Mouse (Mus musculus) hindbrain, embryonic 11.5 days (tissue): ENCODE measurements at regions not wholly inside any gene's neighbourhood (a gene's known extent, or its start where the extent isn't known, plus 50 kb on each side); places are given as distances from the start of the nearest gene placed in this dataset.

Experiments used
- ATAC-seq: fragments of 200-750 bp; cut with Nextera tagmentation; 2 replicates; pipeline ENCODE4 v1.8.0; 2017; ENCODE audit warnings: mild to moderate bottlenecking, moderate TSS enrichment, moderate library complexity; ENCODE audit not compliant: low FRiP score
- DNase-seq: peaks from one replicate; pipeline ENCODE4 v3.0.0-alpha.2; 2015; ENCODE audit warnings: low spot score
- H3K27ac ChIP-seq: fragments of 300-500 bp; sonication (generic); 2 replicates; pipeline ENCODE4 v1.5.1; 2014; ENCODE audit warnings: mild to moderate bottlenecking, low read depth, low read length
- H3K27me3 ChIP-seq: fragments of 300-500 bp; sonication (generic); 2 replicates; pipeline ENCODE4 v1.6.1; 2014; ENCODE audit warnings: mild to moderate bottlenecking, low read length, moderate library complexity, mixed read lengths; ENCODE audit not compliant: control insufficient read depth, insufficient read depth
- H3K36me3 ChIP-seq: fragments of 300-500 bp; sonication (generic); 2 replicates; pipeline ENCODE4 v1.6.1; 2014; ENCODE audit warnings: mild to moderate bottlenecking, low read length, moderate library complexity, mixed read lengths; ENCODE audit not compliant: control insufficient read depth, insufficient read depth
- H3K4me1 ChIP-seq: fragments of 300-500 bp; sonication (generic); replicated peaks from 2 replicates; pipeline ENCODE4 v1.6.1; 2014; ENCODE audit warnings: low read length, mixed read lengths; ENCODE audit not compliant: control insufficient read depth, insufficient read depth
- H3K4me2 ChIP-seq: fragments of 300-500 bp; sonication (generic); replicated peaks from 2 replicates; pipeline ENCODE4 v1.6.1; 2014; ENCODE audit warnings: mild to moderate bottlenecking, low read depth, low read length
- H3K4me3 ChIP-seq: fragments of 300-500 bp; sonication (generic); 2 replicates; pipeline ENCODE4 v1.5.1; 2014; ENCODE audit warnings: low read depth, low read length
- H3K9ac ChIP-seq: fragments of 300-500 bp; sonication (generic); 2 replicates; pipeline ENCODE4 v1.6.1; 2014; ENCODE audit warnings: low read depth, low read length
- H3K9me3 ChIP-seq: fragments of 300-500 bp; sonication (generic); 2 replicates; pipeline ENCODE4 v1.6.1; 2016; ENCODE audit warnings: low read length; ENCODE audit not compliant: control insufficient read depth
- WGBS: fragments of 180-500 bp; shearing (Covaris S2); extraction: QIAGEN DNeasy Blood & Tissue Kit; methylation state at CpG from one replicate; pipeline ENCODE4 v1.1.7; 2014; 5-methylcytosine and 5-hydroxymethylcytosine counted together

GRCm38 (mm10) chr16:75369700-75370099, 216.2 kb downstream of the Lipi start:
- H3K27me3 ChIP-seq = no peaks in the 10 kb centered on the region
- H3K9me3 ChIP-seq = no peaks in the 10 kb centered on the region
- H3K4me2 ChIP-seq = no peak overlapping the region
- WGBS = 70% methylated on average over 5 of the region's 5 CpGs
- ATAC-seq (no peak), DNase-seq (peak; percentile 3)
- H3K27ac ChIP-seq = no peak overlapping the region
- H3K4me3 ChIP-seq = no peak overlapping the region
- no peaks in the 10 kb centered on the region for H3K36me3 ChIP-seq
- H3K4me1 ChIP-seq = no peaks in the 10 kb centered on the region
- H3K9ac ChIP-seq = no peak overlapping the region

- no peak overlapping the region for H3K27ac ChIP-seq
- ATAC-seq (no peak), DNase-seq (no peak)
- H3K9me3 ChIP-seq = no peaks in the 10 kb centered on the region
- H3K9ac ChIP-seq = no peak overlapping the region
- no peaks in the 10 kb centered on the region for H3K27me3 ChIP-seq
- H3K4me3 ChIP-seq = no peak overlapping the region
- H3K36me3 ChIP-seq = no peaks in the 10 kb centered on the region
- WGBS = 90% methylated on average over 4 of the region's 4 CpGs
- no peaks in the 10 kb centered on the region for H3K4me1 ChIP-seq
- no peak overlapping the region for H3K4me2 ChIP-seq
Observed at GRCm38 (mm10) chr16:75366727-75367126, 219.1 kb downstream of the Lipi start.

GRCm38 (mm10) chr16:75365361-75365994, 220.4 kb downstream of the Lipi start:
- H3K4me1 ChIP-seq = no peaks in the 10 kb centered on the region
- no peaks in the 10 kb centered on the region for H3K27me3 ChIP-seq
- 55% methylated on average over 8 of the region's 8 CpGs for WGBS
- ATAC-seq = 0 out of 2 replicates have a peak, but pooled peaks have one; percentile 14
- no peak overlapping the region for H3K4me3 ChIP-seq
- no peaks in the 10 kb centered on the region for H3K36me3 ChIP-seq
- no peak overlapping the region for H3K4me2 ChIP-seq
- H3K9me3 ChIP-seq = no peaks in the 10 kb centered on the region
- DNase-seq = no peak
- H3K9ac ChIP-seq = no peak overlapping the region
- no peak overlapping the region for H3K27ac ChIP-seq

- H3K9me3 ChIP-seq = no peaks in the 10 kb centered on the region
- no peaks in the 10 kb centered on the region for H3K4me1 ChIP-seq
- no peaks in the 10 kb centered on the region for H3K27me3 ChIP-seq
- H3K27ac ChIP-seq = no peak overlapping the region
- no peak overlapping the region for H3K9ac ChIP-seq
- no peak for DNase-seq
- no peaks in the 10 kb centered on the region for H3K36me3 ChIP-seq
- no peak overlapping the region for H3K4me3 ChIP-seq
- 75% methylated on average over 4 of the region's 4 CpGs for WGBS
- no peak overlapping the region for H3K4me2 ChIP-seq
- ATAC-seq = no peak
Observed at GRCm38 (mm10) chr16:75362095-75362494, 223.8 kb downstream of the Lipi start.

- Histone ChIP-seq H3K27me3 (no peaks in the 10 kb centered on the region), H3K4me2 (no peak overlapping the region), H3K9ac (no peak overlapping the region), H3K4me1 (no peaks in the 10 kb centered on the region), H3K9me3 (no peaks in the 10 kb centered on the region), H3K36me3 (no peaks in the 10 kb centered on the region), H3K4me3 (no peak overlapping the region), H3K27ac (no peak overlapping the region)
- 92% methylated on average over 4 of the region's 4 CpGs for WGBS
- ATAC-seq = no peak
- no peak for DNase-seq
Observed at GRCm38 (mm10) chr16:75360791-75361190, 225.1 kb downstream of the Lipi start.

GRCm38 (mm10) chr16:75353394-75353793, 232.5 kb downstream of the Lipi start:
- H3K27ac ChIP-seq = no peak overlapping the region
- no peaks in the 10 kb centered on the region for H3K9me3 ChIP-seq
- no peak overlapping the region for H3K9ac ChIP-seq
- no peak overlapping the region for H3K4me2 ChIP-seq
- WGBS = 88% methylated on average over 1 of the region's 1 CpGs
- no peaks in the 10 kb centered on the region for H3K27me3 ChIP-seq
- no peak for DNase-seq
- no peak overlapping the region for H3K4me3 ChIP-seq
- ATAC-seq = no peak
- H3K36me3 ChIP-seq = no peaks in the 10 kb centered on the region
- H3K4me1 ChIP-seq = no peaks in the 10 kb centered on the region

GRCm38 (mm10) chr16:75344201-75344927, 241.5 kb downstream of the Lipi start:
- no peaks in the 10 kb centered on the region for H3K27me3 ChIP-seq
- no peak overlapping the region for H3K9ac ChIP-seq
- H3K36me3 ChIP-seq = no peaks in the 10 kb centered on the region
- no peak overlapping the region for H3K4me2 ChIP-seq
- 90% methylated on average over 8 of the region's 8 CpGs for WGBS
- H3K4me1 ChIP-seq = no peaks in the 10 kb centered on the region
- no peaks in the 10 kb centered on the region for H3K9me3 ChIP-seq
- DNase-seq (no peak), ATAC-seq (no peak)
- H3K27ac ChIP-seq = no peak overlapping the region
- H3K4me3 ChIP-seq = no peak overlapping the region

- Histone ChIP-seq H3K4me3 (no peak overlapping the region), H3K36me3 (no peaks in the 10 kb centered on the region), H3K9me3 (no peaks in the 10 kb centered on the region), H3K9ac (no peak overlapping the region), H3K4me2 (no peak overlapping the region), H3K27ac (no peak overlapping the region), H3K27me3 (no peaks in the 10 kb centered on the region), H3K4me1 (no peaks in the 10 kb centered on the region)
- 54% methylated on average over 10 of the region's 11 CpGs for WGBS
- peak; percentile 26 for DNase-seq
- ATAC-seq = peak; percentile 17; the same call in 1 of the 2 replicates
Observed at GRCm38 (mm10) chr16:75343028-75343901, 242.6 kb downstream of the Lipi start.
